Mouse (Mus musculus) telencephalon, adult 2 months (tissue): ENCODE results near the gene Becn1.
A peak's percentile ranks its signal among the peaks of the same experiment; 100 is the strongest.
"Not testable (repeated sequence)": the region's sequence is repeated elsewhere in the genome, so short reads cannot be mapped to it uniquely, and the experiment has no call there.

Source experiments
- DNase-seq: peaks from one replicate; pipeline ENCODE4 v3.0.0-alpha.2; 2011; ENCODE audit warnings: low read depth, low spot score

Becn1 gene

GRCm38 (mm10) chr11:101302004-101302798 is at the start of gene Becn1:
TSS of gene Becn1 (minus strand) at chr11:101302286.
- DNase-seq, result peak; percentile 94

DNA sequence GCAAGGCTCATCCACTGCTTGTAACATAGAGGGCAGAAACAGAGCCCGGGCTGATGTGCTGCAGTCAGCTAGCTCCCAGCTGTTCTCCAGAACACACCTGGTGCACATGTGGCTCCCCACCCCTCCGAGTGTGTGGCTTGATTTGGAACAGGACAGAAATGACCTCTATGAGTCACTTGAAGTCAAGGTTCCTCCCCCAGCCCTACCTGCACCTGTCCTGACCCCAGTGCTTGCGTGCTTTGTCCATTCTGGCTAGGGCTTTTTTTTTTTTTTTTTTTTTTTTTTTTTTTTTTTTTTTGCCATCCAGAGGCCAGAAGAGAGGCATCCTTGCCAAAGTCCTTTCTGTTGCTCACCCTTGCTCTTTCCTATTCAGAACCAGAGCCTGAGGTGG is 49.6 kb upstream of the Becn1 start:
- no peak for DNase-seq

DNA sequence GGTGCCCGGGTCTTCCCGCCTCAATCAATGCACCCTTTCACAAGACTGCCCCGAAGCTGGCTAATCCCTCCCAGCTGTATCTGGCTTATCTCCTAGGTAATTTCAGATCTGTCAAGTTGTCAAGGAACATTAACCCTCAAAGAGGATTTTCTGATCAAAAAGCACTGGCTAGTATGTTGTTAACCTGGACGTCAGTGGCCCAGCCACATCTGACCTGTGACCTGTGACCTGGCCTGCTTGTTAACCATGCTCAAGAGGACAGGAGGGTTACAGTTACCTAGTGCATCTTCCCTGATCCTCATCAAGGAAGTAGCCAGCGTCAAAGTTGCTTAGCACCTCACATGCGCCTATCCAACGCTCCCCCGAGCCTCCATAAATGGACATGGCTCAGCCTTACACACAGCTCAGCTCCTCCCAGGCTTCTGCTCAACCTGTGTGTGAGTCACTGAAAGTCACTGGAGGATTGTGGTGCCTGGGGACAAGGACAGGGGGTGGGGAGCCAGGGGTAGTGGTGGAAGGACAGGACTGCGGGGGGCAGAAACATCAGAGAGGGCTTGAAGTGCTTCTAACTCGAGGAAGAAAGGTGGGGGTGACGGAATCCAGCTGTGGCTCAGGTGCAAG is 49.1 kb upstream of the Becn1 start:
- no peak for DNase-seq

- DNase-seq, result no peak
These were observed 47.1 kb upstream of the Becn1 start for GRCm38 (mm10) chr11:101349216-101349615.

- no peak for DNase-seq
These were observed 46.7 kb upstream of the Becn1 start for GRCm38 (mm10) chr11:101348774-101349173.

DNA sequence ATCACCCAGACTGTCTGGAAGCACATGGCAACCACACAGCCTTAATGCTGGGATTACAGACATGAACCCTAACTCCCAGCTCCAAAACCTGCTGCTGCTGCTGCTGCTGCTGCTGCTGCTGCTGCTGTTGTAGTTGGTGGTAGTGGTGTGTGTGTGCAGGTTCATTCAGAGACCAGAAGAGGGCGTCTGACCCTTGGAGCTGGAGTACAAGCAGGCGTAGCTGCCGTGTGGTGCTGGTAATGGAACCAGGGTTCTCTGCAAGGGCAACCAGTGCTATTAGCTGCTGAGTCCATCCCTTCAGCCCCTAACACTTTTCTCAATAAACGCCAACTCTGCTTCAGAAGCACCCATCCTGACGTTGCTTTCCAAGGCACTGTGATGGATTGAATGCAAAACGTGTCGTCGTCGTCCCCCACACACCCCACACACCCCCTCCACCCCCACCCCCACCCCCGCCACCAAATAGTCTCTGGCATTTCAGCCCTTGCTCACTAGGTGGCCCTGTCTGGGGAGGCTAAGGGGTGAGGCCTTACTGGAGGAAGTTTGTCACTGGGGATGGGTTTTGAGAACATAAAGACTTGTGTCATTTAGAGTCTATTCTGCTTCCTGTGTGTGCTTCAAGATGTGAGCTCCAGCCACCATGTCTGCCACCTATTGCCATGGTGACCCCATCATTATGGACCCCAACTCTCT is 45.1 kb upstream of the Becn1 start:
- no peak for DNase-seq

- DNase-seq, result no peak
These were observed 36.2 kb upstream of the Becn1 start for GRCm38 (mm10) chr11:101338123-101338760.

GRCm38 (mm10) chr11:101335685-101336084 is 33.6 kb upstream of the Becn1 start:
- no peak for DNase-seq

- no peak for DNase-seq
These were observed 32.4 kb upstream of the Becn1 start for GRCm38 (mm10) chr11:101334516-101334915.

DNA sequence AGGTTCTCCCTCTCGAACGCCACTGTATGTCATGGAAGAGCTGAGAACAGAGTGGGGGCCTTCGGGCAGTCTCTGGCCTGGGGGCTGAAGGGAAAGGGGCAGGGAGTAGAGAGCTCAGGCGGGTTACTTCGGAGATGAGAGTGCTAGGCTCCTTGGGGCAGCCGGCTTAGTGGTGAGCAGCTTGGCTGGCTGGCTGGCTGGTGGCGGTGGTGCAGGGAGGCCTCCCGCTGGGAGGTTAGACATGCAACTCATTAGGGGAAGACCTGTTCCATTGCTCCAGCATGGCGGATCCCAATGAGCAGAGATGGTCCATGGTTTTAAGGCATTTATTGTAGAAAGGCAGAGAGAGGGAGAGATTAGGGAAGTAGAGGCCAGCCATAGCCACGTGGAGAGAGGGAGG is 31.9 kb upstream of the Becn1 start:
- no peak for DNase-seq

- no peak for DNase-seq
These were observed 30.5 kb upstream of the Becn1 start for GRCm38 (mm10) chr11:101332537-101332936.

GRCm38 (mm10) chr11:101330961-101331360 is 28.9 kb upstream of the Becn1 start:
- DNase-seq, result not testable (repeated sequence)

- DNase-seq, result no peak
These were observed 28.4 kb upstream of the Becn1 start, which contains the start of gene Aoc3 for GRCm38 (mm10) chr11:101330371-101330924. TSS of gene Aoc3 (plus strand) at chr11:101330605.

- no peak for DNase-seq
These were observed 27.0 kb upstream of the Becn1 start for GRCm38 (mm10) chr11:101328941-101329635.

DNA sequence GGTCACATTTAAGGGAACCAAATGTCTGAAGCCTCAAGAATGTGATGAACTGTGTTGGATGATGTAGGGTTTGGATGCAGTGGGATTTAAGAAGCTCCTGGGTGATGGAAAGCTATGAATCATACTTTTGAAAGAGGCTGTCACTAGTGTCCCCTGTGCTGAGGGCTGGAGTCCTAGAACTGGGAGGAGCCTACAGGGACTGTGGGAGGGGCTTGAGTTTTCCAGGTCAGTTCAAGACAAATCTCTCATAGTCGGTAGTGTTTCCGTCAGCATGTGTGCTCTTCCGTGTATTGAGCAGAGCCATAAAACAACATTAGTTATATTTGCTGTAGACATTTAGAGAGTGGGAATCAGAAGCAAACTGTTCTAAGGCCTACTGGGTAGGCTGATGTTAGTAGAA is 25.2 kb upstream of the Becn1 start:
- DNase-seq, result no peak

GRCm38 (mm10) chr11:101326147-101326546 is 24.1 kb upstream of the Becn1 start:
- DNase-seq, result no peak

- DNase-seq, result not testable (repeated sequence)
These were observed 23.1 kb upstream of the Becn1 start for GRCm38 (mm10) chr11:101325201-101325600.

GRCm38 (mm10) chr11:101324763-101325162 is 22.7 kb upstream of the Becn1 start, which contains the start of gene Aoc2:
TSS of gene Aoc2 (plus strand) at chr11:101325063.
- no peak for DNase-seq

- no peak for DNase-seq
These were observed 21.5 kb upstream of the Becn1 start for GRCm38 (mm10) chr11:101323609-101324008.

DNA sequence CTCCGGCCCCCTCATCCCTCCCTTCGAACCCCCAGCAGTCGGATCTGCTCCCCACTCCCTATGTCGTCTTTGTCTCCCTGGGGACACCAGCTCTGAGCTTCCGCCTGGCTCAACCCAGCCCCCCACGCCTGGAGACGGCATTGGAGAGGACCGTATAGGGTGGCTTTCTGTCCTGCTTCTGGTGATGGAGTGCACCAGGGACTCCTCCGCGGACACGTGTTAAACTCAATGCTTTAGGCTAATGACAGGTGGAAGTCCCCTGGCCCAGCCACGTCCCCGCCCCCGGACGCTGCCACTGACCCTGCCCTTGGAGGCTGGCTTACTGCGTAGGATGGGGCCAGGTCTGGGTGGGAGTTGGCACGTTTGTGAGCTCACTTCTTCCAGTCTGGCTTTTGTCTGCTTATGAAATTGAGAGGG is 14.4 kb upstream of the Becn1 start:
- DNase-seq, result no peak
